Mouse (Mus musculus) liver, postnatal 0 days (tissue): ENCODE measurements at regions not wholly inside any gene's neighbourhood (a gene's known extent, or its start where the extent isn't known, plus 50 kb on each side); places are given as distances from the start of the nearest gene placed in this dataset.

Source experiments
- CTCF ChIP-seq: sonication (generic); IDR thresholded peaks from 2 replicates; pipeline ENCODE4 v1.5.1; 2016; ENCODE audit warnings: antibody characterized with exemption, low read depth
- EP300 ChIP-seq: IDR thresholded peaks from 2 replicates; pipeline ENCODE4 v1.6.1; 2016; ENCODE audit warnings: antibody characterized with exemption, low read depth, mild to moderate bottlenecking

- TF ChIP-seq EP300: no peak
- TF ChIP-seq CTCF: no peak
These were observed 649.9 kb downstream of the Efnb2 start for GRCm38 (mm10) chr8:8011151-8011550.
